Mouse (Mus musculus): ENCODE data around the gene Gabrp. TPM values are rescaled to one million over a fixed set of nuclear protein-coding genes. Genes with fewer than 3 reads are reported as not detected.

Gene Gabrp
- polyA plus RNA-seq, 1 experiment from 2014 or later, result 0.31 TPM

DNA sequence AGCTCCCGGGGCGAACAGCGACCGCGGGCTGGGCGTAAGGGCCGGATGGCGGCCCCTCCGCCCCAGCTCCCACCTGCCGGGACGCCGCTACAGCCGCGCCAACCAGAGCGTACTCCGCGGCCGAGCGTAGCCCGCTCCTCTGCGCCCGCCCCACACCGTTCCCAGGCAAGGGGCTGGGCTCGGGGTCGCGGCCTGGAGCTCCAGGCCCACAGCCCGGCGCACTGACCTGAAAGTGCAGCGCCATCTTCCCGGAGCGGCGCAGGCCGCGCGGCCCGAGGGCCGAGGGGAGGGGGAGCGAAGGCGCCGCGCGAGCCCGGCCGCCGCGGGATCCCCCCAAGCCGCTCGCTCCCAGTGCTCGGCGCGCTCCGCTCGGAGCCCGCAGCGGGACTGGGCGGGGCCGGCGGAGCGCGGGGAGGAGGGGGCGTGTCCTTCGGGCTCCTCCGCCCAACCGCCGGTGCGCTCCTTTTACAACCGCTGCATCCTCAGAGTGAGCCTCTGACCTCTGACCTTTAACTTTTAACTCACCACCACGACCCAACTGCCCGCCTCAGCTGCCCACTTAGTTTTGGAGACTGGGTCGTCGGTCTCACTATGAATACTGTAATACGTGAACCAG, 65.3 kb downstream of the Gabrp start, which contains the start of gene Ranbp17:
Ranbp17 (minus strand) TSS at position 371 of the 616 bp plus-strand sequence.
- Histone ChIP-seq H3K9me3 (replicated peaks) (no peaks in the 10 kb centered on the region), H3K9ac (peak within 1 kb of the TSS; percentile 87), H3K4me2 (peak within 1 kb of the TSS; percentile 94), H3K27me3 (no peaks in the 10 kb centered on the region), H3K4me3 (replicated peaks) (peak within 1 kb of the TSS; percentile 86), H3K36me3 (no peaks in the 10 kb centered on the region), H3K27ac (peak within 1 kb of the TSS; percentile 47), H3K4me1 (replicated peaks) (peaks cover 17% of the 10 kb centered on the region)
- ATAC-seq (ENCODE audit: low read depth) (peak; percentile 81), DNase-seq (peak; percentile 55)
- WGBS (ENCODE audit: insufficient replicate concordance), result 2% methylated on average over 67 of the region's 72 CpGs

DNA sequence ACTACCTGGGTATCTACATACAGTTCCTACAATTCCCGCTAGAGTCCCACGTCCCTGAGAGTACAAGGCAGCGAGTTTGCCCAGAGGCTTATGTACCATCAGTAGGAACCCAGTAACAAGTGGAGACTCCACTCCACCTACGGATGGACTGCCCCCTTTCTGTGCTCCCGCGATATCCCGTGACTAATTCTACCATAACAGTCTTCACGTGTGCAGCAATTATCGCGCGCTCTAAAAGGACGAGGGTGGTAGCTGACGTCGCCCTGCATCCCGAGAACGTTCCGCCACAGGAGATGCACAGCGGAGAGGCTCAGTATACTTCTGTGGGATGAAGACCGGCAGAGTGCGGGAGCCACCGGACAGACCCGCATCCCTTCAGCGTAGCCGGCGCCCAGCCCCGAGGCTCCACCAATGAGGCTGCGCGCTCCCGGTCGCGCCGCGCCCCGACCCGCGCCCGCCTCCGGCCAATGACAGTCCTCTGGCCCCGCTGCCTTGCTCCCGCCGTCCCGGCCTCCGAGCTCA, 65.8 kb downstream of the Gabrp start:
- H3K27me3 ChIP-seq, result no peaks in the 10 kb centered on the region
- no peaks in the 10 kb centered on the region for H3K9me3 ChIP-seq (replicated peaks)
- DNase-seq (peak; percentile 61), ATAC-seq (ENCODE audit: low read depth) (peak; percentile 91)
- peak overlapping the region; percentile 47 for H3K27ac ChIP-seq
- WGBS (ENCODE audit: insufficient replicate concordance), result under 1% methylated on average over 36 of the region's 43 CpGs
- H3K4me1 ChIP-seq (replicated peaks), result peaks cover 17% of the 10 kb centered on the region
- peak overlapping the region; percentile 94 for H3K4me2 ChIP-seq
- peak overlapping the region; percentile 87 for H3K9ac ChIP-seq
- peak overlapping the region; percentile 86 for H3K4me3 ChIP-seq (replicated peaks)
- no peaks in the 10 kb centered on the region for H3K36me3 ChIP-seq

GRCm38 (mm10) chr11:33509401-33509800, 69.4 kb downstream of the Gabrp start:
- DNase-seq (no peak), ATAC-seq (ENCODE audit: low read depth) (no peak)
- Histone ChIP-seq H3K4me3 (replicated peaks) (no peak overlapping the region), H3K9ac (no peak overlapping the region), H3K4me2 (no peak overlapping the region), H3K27me3 (no peaks in the 10 kb centered on the region), H3K27ac (no peak overlapping the region), H3K36me3 (no peaks in the 10 kb centered on the region), H3K4me1 (replicated peaks) (peaks cover 17% of the 10 kb centered on the region), H3K9me3 (replicated peaks) (no peaks in the 10 kb centered on the region)

Other genes with a start within 250 kb of the Gabrp start
- gene Ranbp17, start 65.2 kb downstream of the Gabrp start, polyA plus RNA-seq (2015; fragmentation: Nextera tagmentation; extraction: Ambion mirVana), result 3.3 and 4.3 TPM in 2 replicates
- not detected in 2 replicates for gene D130052B06Rik, start 20.3 kb upstream of the Gabrp start, polyA plus RNA-seq (2015; fragmentation: Nextera tagmentation; extraction: Ambion mirVana)